Mouse (Mus musculus) G1E (cell line): ENCODE measurements at regions not wholly inside any gene's neighbourhood (a gene's known extent, or its start where the extent isn't known, plus 50 kb on each side); places are given as distances from the start of the nearest gene placed in this dataset.

Experiments used
- CTCF ChIP-seq: IDR thresholded peaks from 2 replicates; pipeline ENCODE4 v1.5.1; 2012; ENCODE audit warnings: low read depth, low read length, inconsistent platforms, mixed read lengths
- GATA1 ChIP-seq: IDR thresholded peaks from 2 replicates; pipeline ENCODE4 v1.6.1; 2012; ENCODE audit warnings: borderline replicate concordance, low read length, inconsistent platforms, mixed read lengths

GRCm38 (mm10) chr9:78787866-78788265 is 172.5 kb downstream of the Cd109 start:
- TF ChIP-seq GATA1 (no peak), CTCF (no peak)
